Mouse (Mus musculus) heart, embryonic 16.5 days (tissue): Measurements from ENCODE around the gene Mcoln2. TPM values are rescaled to one million over a fixed set of nuclear protein-coding genes. Genes with fewer than 3 reads are reported as not detected.

Experiments
- ATAC-seq: fragments of 200-750 bp; cut with Nextera tagmentation; replicated peaks from 2 replicates; pipeline ENCODE4 v1.8.0; 2017; ENCODE audit warnings: moderate number of reproducible peaks; ENCODE audit not compliant: insufficient read depth, low FRiP score; ENCODE audit errors: extremely low read depth
- H3K27ac ChIP-seq: fragments of 300-500 bp; sonication (generic); 2 replicates; pipeline ENCODE4 v1.5.1; 2014; ENCODE audit warnings: mild to moderate bottlenecking, low read length, control low read depth, moderate library complexity
- H3K27me3 ChIP-seq: fragments of 300-500 bp; sonication (generic); 2 replicates; pipeline ENCODE4 v1.6.1; 2014; ENCODE audit warnings: low read length, mixed read lengths; ENCODE audit not compliant: control insufficient read depth, insufficient read depth
- H3K36me3 ChIP-seq: fragments of 300-500 bp; sonication (generic); 2 replicates; pipeline ENCODE4 v1.6.1; 2014; ENCODE audit not compliant: control insufficient read depth, insufficient read depth
- H3K4me1 ChIP-seq: fragments of 300-500 bp; sonication (generic); 2 replicates; pipeline ENCODE4 v1.6.1; 2014; ENCODE audit warnings: low read length, mixed read lengths; ENCODE audit not compliant: control insufficient read depth, insufficient read depth
- H3K4me2 ChIP-seq: fragments of 300-500 bp; sonication (generic); 2 replicates; pipeline ENCODE4 v1.6.1; 2014; ENCODE audit warnings: low read depth, mild to moderate bottlenecking, control low read depth, low read length
- H3K4me3 ChIP-seq: fragments of 300-500 bp; sonication (generic); 2 replicates; pipeline ENCODE4 v1.5.1; 2014; ENCODE audit warnings: mild to moderate bottlenecking, control low read depth, low read length
- H3K9ac ChIP-seq: fragments of 300-500 bp; sonication (generic); 2 replicates; pipeline ENCODE4 v1.6.1; 2014; ENCODE audit warnings: low read length, control low read depth
- H3K9me3 ChIP-seq: fragments of 300-500 bp; sonication (generic); replicated peaks from 2 replicates; pipeline ENCODE4 v1.6.1; 2016; ENCODE audit warnings: low read length; ENCODE audit not compliant: control insufficient read depth
- WGBS: fragments of 180-500 bp; shearing (Covaris S2); extraction: QIAGEN DNeasy Blood & Tissue Kit; methylation state at CpG from one replicate; pipeline ENCODE4 v1.1.7; 2014; 5-methylcytosine and 5-hydroxymethylcytosine counted together
- polyA plus RNA-seq: library from polyadenylated mRNA; unstranded; fragments of >200 nt; fragmentation: Nextera tagmentation; extraction: Ambion mirVana; gene quantifications from 2 replicates; pipeline ENCODE4 v1.2.1, GENCODE M21; 2015

Mcoln2 gene
- polyA plus RNA-seq, 1 experiment from 2014 or later = 3.2 TPM

- Histone ChIP-seq H3K9ac (no peak overlapping the region), H3K4me3 (no peak overlapping the region), H3K27ac (no peak overlapping the region), H3K4me1 (no peaks in the 10 kb centered on the region), H3K9me3 (0 out of 2 replicates have a peak, but pooled peaks cover 4% of the 10 kb centered on the region), H3K36me3 (no peaks in the 10 kb centered on the region), H3K4me2 (no peak overlapping the region), H3K27me3 (no peaks in the 10 kb centered on the region)
- 83% methylated on average over 2 of the region's 2 CpGs for WGBS
- ATAC-seq = no peak
Measured at GRCm38 (mm10) chr3:146135417-146135816, 14.2 kb upstream of the Mcoln2 start.

- H3K9me3 ChIP-seq = 0 out of 2 replicates have a peak, but pooled peaks cover 4% of the 10 kb centered on the region
- H3K27me3 ChIP-seq = no peaks in the 10 kb centered on the region
- H3K27ac ChIP-seq = no peak overlapping the region
- H3K4me1 ChIP-seq = no peaks in the 10 kb centered on the region
- H3K4me3 ChIP-seq = no peak overlapping the region
- H3K4me2 ChIP-seq = peak overlapping the region; percentile 17; the same call in 1 of the 2 replicates
- H3K36me3 ChIP-seq = no peaks in the 10 kb centered on the region
- ATAC-seq = no peak
- no peak overlapping the region for H3K9ac ChIP-seq
- WGBS = 22% methylated on average over 10 of the region's 10 CpGs
Measured at GRCm38 (mm10) chr3:146136422-146136821, 13.2 kb upstream of the Mcoln2 start.

- Histone ChIP-seq H3K4me3 (no peak overlapping the region), H3K4me1 (no peaks in the 10 kb centered on the region), H3K4me2 (no peak overlapping the region), H3K27me3 (no peaks in the 10 kb centered on the region), H3K27ac (no peak overlapping the region), H3K36me3 (no peaks in the 10 kb centered on the region), H3K9ac (no peak overlapping the region), H3K9me3 (peaks cover 2% of the 10 kb centered on the region)
- WGBS = 86% methylated on average over 7 of the region's 7 CpGs
- no peak for ATAC-seq
Measured at GRCm38 (mm10) chr3:146140276-146140675, 9.4 kb upstream of the Mcoln2 start.

GRCm38 (mm10) chr3:146142523-146142922 is 7.1 kb upstream of the Mcoln2 start:
- Histone ChIP-seq H3K27me3 (no peaks in the 10 kb centered on the region), H3K9ac (no peak overlapping the region), H3K27ac (no peak overlapping the region), H3K9me3 (peaks cover 4% of the 10 kb centered on the region), H3K4me3 (no peak overlapping the region), H3K4me2 (no peak overlapping the region), H3K4me1 (no peaks in the 10 kb centered on the region), H3K36me3 (no peaks in the 10 kb centered on the region)
- WGBS = 84% methylated on average over 7 of the region's 7 CpGs
- ATAC-seq = no peak

GRCm38 (mm10) chr3:146145501-146145900 is 4.1 kb upstream of the Mcoln2 start:
- Histone ChIP-seq H3K27ac (no peak overlapping the region), H3K4me1 (peaks cover 8% of the 10 kb centered on the region), H3K27me3 (no peaks in the 10 kb centered on the region), H3K36me3 (no peaks in the 10 kb centered on the region), H3K4me2 (no peak overlapping the region), H3K4me3 (no peak overlapping the region), H3K9ac (no peak overlapping the region), H3K9me3 (peaks cover 4% of the 10 kb centered on the region)
- 54% methylated on average over 5 of the region's 5 CpGs for WGBS
- ATAC-seq = no peak

GRCm38 (mm10) chr3:146146131-146146530 is 3.5 kb upstream of the Mcoln2 start:
- no peak for ATAC-seq
- no peaks in the 10 kb centered on the region; the same call in 1 of the 2 replicates for H3K27me3 ChIP-seq
- H3K27ac ChIP-seq = no peak overlapping the region
- H3K9me3 ChIP-seq = peaks cover 4% of the 10 kb centered on the region
- WGBS = 49% methylated on average over 5 of the region's 5 CpGs
- H3K4me2 ChIP-seq = no peak overlapping the region
- no peak overlapping the region for H3K9ac ChIP-seq
- H3K4me1 ChIP-seq = peaks cover 8% of the 10 kb centered on the region
- H3K4me3 ChIP-seq = no peak overlapping the region
- no peaks in the 10 kb centered on the region for H3K36me3 ChIP-seq

- Histone ChIP-seq H3K4me1 (peaks cover 13% of the 10 kb centered on the region), H3K36me3 (no peaks in the 10 kb centered on the region), H3K4me2 (peak overlapping the region; percentile 97), H3K9ac (peak overlapping the region; percentile 66), H3K9me3 (peaks cover 4% of the 10 kb centered on the region), H3K4me3 (peak overlapping the region; percentile 62), H3K27ac (peak overlapping the region; percentile 17; the same call in 1 of the 2 replicates), H3K27me3 (peaks cover 8% of the 10 kb centered on the region)
- peak; percentile 50 for ATAC-seq
- under 1% methylated on average over 26 of the region's 26 CpGs for WGBS
Measured at GRCm38 (mm10) chr3:146150058-146150400, 396 bp downstream of the Mcoln2 start.

- ATAC-seq = peak; percentile 34
- Histone ChIP-seq H3K4me1 (peaks cover 13% of the 10 kb centered on the region), H3K9ac (peak overlapping the region; percentile 66; the same call in 1 of the 2 replicates), H3K27ac (peak overlapping the region; percentile 17; the same call in 1 of the 2 replicates), H3K4me2 (peak overlapping the region; percentile 97), H3K4me3 (peak overlapping the region; percentile 62), H3K9me3 (no peaks in the 10 kb centered on the region), H3K27me3 (peaks cover 8% of the 10 kb centered on the region), H3K36me3 (no peaks in the 10 kb centered on the region)
- WGBS = 26% methylated on average over 11 of the region's 11 CpGs
Measured at GRCm38 (mm10) chr3:146150560-146150959, 927 bp downstream of the Mcoln2 start.

GRCm38 (mm10) chr3:146151328-146151727 is 1.7 kb downstream of the Mcoln2 start:
- 93% methylated on average over 10 of the region's 10 CpGs for WGBS
- H3K4me3 ChIP-seq = no peak overlapping the region
- no peaks in the 10 kb centered on the region for H3K9me3 ChIP-seq
- ATAC-seq = no peak
- peaks cover 13% of the 10 kb centered on the region for H3K4me1 ChIP-seq
- H3K36me3 ChIP-seq = no peaks in the 10 kb centered on the region
- peaks cover 8% of the 10 kb centered on the region for H3K27me3 ChIP-seq
- no peak overlapping the region for H3K4me2 ChIP-seq
- no peak overlapping the region for H3K27ac ChIP-seq
- no peak overlapping the region for H3K9ac ChIP-seq
